Mouse (Mus musculus) heart, postnatal 0 days (tissue): ENCODE results near the gene Ddx49. TPM values are rescaled to one million over a fixed set of nuclear protein-coding genes. Genes with fewer than 3 reads are reported as not detected.

Source experiments
- ATAC-seq: fragments of 200-750 bp; cut with Nextera tagmentation; 2 replicates; pipeline ENCODE4 v1.8.0; 2017; ENCODE audit warnings: low read depth, moderate number of reproducible peaks, moderate library complexity; ENCODE audit not compliant: insufficient read depth
- DNase-seq: peaks from one replicate; pipeline ENCODE4 v3.0.0-alpha.2; 2016; ENCODE audit warnings: low spot score
- H3K27ac ChIP-seq: fragments of 300-500 bp; sonication (generic); 2 replicates; pipeline ENCODE4 v1.5.1; 2014; ENCODE audit warnings: low read depth, mild to moderate bottlenecking
- H3K27me3 ChIP-seq: fragments of 300-500 bp; sonication (generic); 2 replicates; pipeline ENCODE4 v1.6.1; 2014; ENCODE audit warnings: low read length, mixed read lengths; ENCODE audit not compliant: control insufficient read depth, insufficient read depth
- H3K36me3 ChIP-seq: fragments of 300-500 bp; sonication (generic); replicated peaks from 2 replicates; pipeline ENCODE4 v1.6.1; 2014; ENCODE audit warnings: low read length, mixed read lengths; ENCODE audit not compliant: control insufficient read depth, insufficient read depth
- H3K4me1 ChIP-seq: fragments of 300-500 bp; sonication (generic); 2 replicates; pipeline ENCODE4 v1.6.1; 2014; ENCODE audit warnings: antibody characterized with exemption; ENCODE audit not compliant: control insufficient read depth, insufficient read depth
- H3K4me2 ChIP-seq: fragments of 300-500 bp; sonication (generic); 2 replicates; pipeline ENCODE4 v1.6.1; 2014; ENCODE audit warnings: low read depth, mild to moderate bottlenecking, low read length, moderate library complexity
- H3K4me3 ChIP-seq: fragments of 300-500 bp; sonication (generic); 2 replicates; pipeline ENCODE4 v1.5.1; 2014; ENCODE audit warnings: low read depth, low read length
- H3K9ac ChIP-seq: fragments of 300-500 bp; sonication (generic); replicated peaks from 2 replicates; pipeline ENCODE4 v1.6.1; 2014; ENCODE audit warnings: low read depth, low read length, mixed read lengths
- H3K9me3 ChIP-seq: fragments of 300-500 bp; sonication (generic); replicated peaks from 2 replicates; pipeline ENCODE4 v1.6.1; 2016; ENCODE audit warnings: low read length; ENCODE audit not compliant: control insufficient read depth
- CTCF ChIP-seq: IDR thresholded peaks from 2 replicates; pipeline ENCODE4 v1.5.1; 2016; ENCODE audit warnings: antibody characterized with exemption, control low read depth, low read depth
- EP300 ChIP-seq: IDR thresholded peaks from 2 replicates; pipeline ENCODE4 v1.6.1; 2016; ENCODE audit warnings: antibody characterized with exemption, low read depth
- WGBS: fragments of 180-500 bp; shearing (Covaris S2); extraction: QIAGEN DNeasy Blood & Tissue Kit; methylation state at CpG from one replicate; pipeline ENCODE4 v1.1.7; 2014; 5-methylcytosine and 5-hydroxymethylcytosine counted together
- polyA plus RNA-seq: library from polyadenylated mRNA; unstranded; fragments of >200 nt; fragmentation: Nextera tagmentation; extraction: Ambion mirVana; gene quantifications from 2 replicates; pipeline ENCODE4 v1.2.1, GENCODE M21; 2015
- total RNA-seq: library from RNA; depleted of rRNA; stranded (reverse); fragments of >200 nt; gene quantifications from 2 replicates; pipeline ENCODE4 v1.2.3, GENCODE M21; 2014; ENCODE audit warnings: low replicate concordance

The Ddx49 gene
- total and polyA plus RNA-seq, 2 experiments from 2014 or later, result 26.7 to 33.1 TPM

GRCm38 (mm10) chr8:70282603-70283135 lies 19.6 kb downstream of the Ddx49 start, which contains the start of gene Homer3:
Gene Homer3 (plus strand): TSS chr8:70282827.
- Histone ChIP-seq H3K4me1 (peaks cover 17% of the 10 kb centered on the region), H3K27ac (peak within 1 kb of the TSS; percentile 85), H3K36me3 (peaks cover 30% of the 10 kb centered on the region), H3K9ac (peak within 1 kb of the TSS; percentile 79), H3K9me3 (no peaks in the 10 kb centered on the region), H3K4me2 (peak within 1 kb of the TSS; percentile 89), H3K27me3 (no peaks in the 10 kb centered on the region), H3K4me3 (peak within 1 kb of the TSS; percentile 77)
- 2% methylated on average over 35 of the region's 36 CpGs for WGBS
- peak; percentile 94 for TF ChIP-seq CTCF
- TF ChIP-seq EP300, result no peak
- DNase-seq (peak; percentile 92), ATAC-seq (peak; percentile 88)

GRCm38 (mm10) chr8:70281001-70281400 lies 21.3 kb downstream of the Ddx49 start:
- 24% methylated on average over 3 of the region's 3 CpGs for WGBS
- H3K9ac ChIP-seq, result no peak overlapping the region
- TF ChIP-seq EP300 (no peak), CTCF (no peak)
- peaks cover 17% of the 10 kb centered on the region for H3K4me1 ChIP-seq
- H3K4me2 ChIP-seq, result no peak overlapping the region
- H3K27ac ChIP-seq, result peak overlapping the region; percentile 58; the same call in 1 of the 2 replicates
- no peak for ATAC-seq
- no peaks in the 10 kb centered on the region for H3K9me3 ChIP-seq
- peaks cover 14% of the 10 kb centered on the region for H3K36me3 ChIP-seq
- no peaks in the 10 kb centered on the region for H3K27me3 ChIP-seq
- no peak overlapping the region for H3K4me3 ChIP-seq
- no peak for DNase-seq

DNA sequence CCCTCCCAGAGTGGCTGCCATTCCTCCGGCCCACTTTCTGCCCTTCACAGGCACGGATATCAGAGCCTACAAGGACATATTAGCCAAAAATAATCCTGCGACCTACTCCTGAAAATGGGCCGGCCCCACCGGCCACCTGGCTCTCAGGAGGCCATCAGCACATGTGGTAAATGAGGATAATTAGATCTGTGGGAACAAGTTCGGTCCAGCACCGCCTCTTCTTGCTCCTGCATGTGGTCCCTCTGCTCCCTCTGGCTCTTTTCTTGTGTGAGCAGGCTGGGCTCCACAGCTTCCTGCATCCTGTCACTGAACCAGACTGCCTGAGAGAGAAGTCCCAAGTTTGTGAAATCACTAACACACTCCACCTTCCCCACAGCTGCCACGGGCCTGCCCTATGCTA lies 23.0 kb downstream of the Ddx49 start:
- Histone ChIP-seq H3K36me3 (no peaks in the 10 kb centered on the region), H3K4me1 (peaks cover 17% of the 10 kb centered on the region), H3K4me2 (no peak overlapping the region), H3K9ac (no peak overlapping the region), H3K27me3 (no peaks in the 10 kb centered on the region), H3K27ac (peak overlapping the region; percentile 60), H3K4me3 (no peak overlapping the region), H3K9me3 (no peaks in the 10 kb centered on the region)
- no peak for DNase-seq
- WGBS, result 20% methylated on average over 8 of the region's 8 CpGs
- no peak for TF ChIP-seq CTCF
- no peak for TF ChIP-seq EP300
- ATAC-seq, result no peak

DNA sequence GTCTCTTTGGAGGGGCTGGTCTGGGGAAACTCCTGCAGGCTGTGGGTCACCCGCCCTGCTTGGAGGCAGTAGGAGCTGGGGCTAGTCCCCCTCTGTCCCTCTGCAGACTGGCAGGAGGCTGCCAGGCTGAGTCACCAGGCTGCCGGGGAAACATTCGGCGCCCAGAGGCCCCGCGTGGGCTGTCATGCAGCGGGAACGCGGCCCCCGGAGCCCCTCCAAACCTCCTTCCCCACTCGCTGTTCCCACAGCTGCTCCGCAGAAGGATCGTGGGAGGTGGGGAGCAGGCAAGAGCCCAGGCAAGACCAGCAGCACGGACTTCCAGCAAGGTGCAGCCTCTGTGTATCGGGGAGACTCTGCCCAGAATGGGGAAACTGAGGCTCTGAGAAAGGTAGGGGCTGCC lies 24.1 kb downstream of the Ddx49 start:
- Histone ChIP-seq H3K9ac (0 out of 2 replicates have a peak overlapping the region, but pooled peaks have one; percentile 0), H3K27ac (no peak overlapping the region), H3K4me2 (no peak overlapping the region)

GRCm38 (mm10) chr8:70276476-70276875 lies 25.8 kb downstream of the Ddx49 start:
- no peak overlapping the region for H3K4me3 ChIP-seq
- DNase-seq, result peak; percentile 62

More for the DNA sequence above, 24.1 kb downstream of the Ddx49 start:
- no peak for ATAC-seq
- DNase-seq, result no peak
- H3K9me3 ChIP-seq, result no peaks in the 10 kb centered on the region
- H3K4me1 ChIP-seq, result peaks cover 13% of the 10 kb centered on the region
- H3K36me3 ChIP-seq, result no peaks in the 10 kb centered on the region
- H3K27me3 ChIP-seq, result no peaks in the 10 kb centered on the region
- WGBS, result 45% methylated on average over 15 of the region's 15 CpGs
- TF ChIP-seq CTCF, result no peak
- TF ChIP-seq EP300, result no peak
- no peak overlapping the region for H3K4me3 ChIP-seq

DNA sequence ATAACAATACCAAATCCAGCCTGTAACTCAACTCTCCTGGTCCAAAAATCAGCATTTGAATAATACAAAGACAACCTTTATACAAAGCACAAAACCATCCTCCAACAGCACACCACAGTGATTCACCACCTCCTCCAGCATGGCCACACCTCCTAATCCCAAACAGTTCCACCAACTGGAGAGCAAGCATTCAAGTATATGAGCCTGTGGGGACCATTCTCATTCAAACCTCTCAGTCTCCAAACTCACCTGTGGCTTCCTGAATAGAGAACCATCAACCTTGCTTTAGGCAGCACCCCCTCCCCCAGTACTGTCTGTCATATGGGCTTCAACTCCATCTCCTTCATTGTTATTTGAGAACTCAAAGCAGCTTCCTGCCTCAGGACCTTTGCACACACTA lies 27.9 kb downstream of the Ddx49 start:
- Histone ChIP-seq H3K4me1 (peaks cover 15% of the 10 kb centered on the region), H3K9ac (no peak overlapping the region), H3K4me2 (no peak overlapping the region), H3K4me3 (no peak overlapping the region), H3K9me3 (no peaks in the 10 kb centered on the region), H3K36me3 (no peaks in the 10 kb centered on the region), H3K27me3 (no peaks in the 10 kb centered on the region), H3K27ac (no peak overlapping the region)
- no peak for ATAC-seq
- TF ChIP-seq EP300, result no peak
- TF ChIP-seq CTCF, result no peak
- DNase-seq, result no peak

More at GRCm38 (mm10) chr8:70276476-70276875, 25.8 kb downstream of the Ddx49 start:
- H3K4me2 ChIP-seq, result no peak overlapping the region
- no peaks in the 10 kb centered on the region for H3K9me3 ChIP-seq
- peaks cover 17% of the 10 kb centered on the region for H3K4me1 ChIP-seq
- ATAC-seq, result peak; percentile 79
- H3K9ac ChIP-seq, result no peak overlapping the region
- H3K27me3 ChIP-seq, result no peaks in the 10 kb centered on the region
- H3K36me3 ChIP-seq, result no peaks in the 10 kb centered on the region
- 66% methylated on average over 3 of the region's 3 CpGs for WGBS
- H3K27ac ChIP-seq, result peak overlapping the region; percentile 74
- TF ChIP-seq CTCF (no peak), EP300 (peak; percentile 98)
